In the genomic region with DNA sequence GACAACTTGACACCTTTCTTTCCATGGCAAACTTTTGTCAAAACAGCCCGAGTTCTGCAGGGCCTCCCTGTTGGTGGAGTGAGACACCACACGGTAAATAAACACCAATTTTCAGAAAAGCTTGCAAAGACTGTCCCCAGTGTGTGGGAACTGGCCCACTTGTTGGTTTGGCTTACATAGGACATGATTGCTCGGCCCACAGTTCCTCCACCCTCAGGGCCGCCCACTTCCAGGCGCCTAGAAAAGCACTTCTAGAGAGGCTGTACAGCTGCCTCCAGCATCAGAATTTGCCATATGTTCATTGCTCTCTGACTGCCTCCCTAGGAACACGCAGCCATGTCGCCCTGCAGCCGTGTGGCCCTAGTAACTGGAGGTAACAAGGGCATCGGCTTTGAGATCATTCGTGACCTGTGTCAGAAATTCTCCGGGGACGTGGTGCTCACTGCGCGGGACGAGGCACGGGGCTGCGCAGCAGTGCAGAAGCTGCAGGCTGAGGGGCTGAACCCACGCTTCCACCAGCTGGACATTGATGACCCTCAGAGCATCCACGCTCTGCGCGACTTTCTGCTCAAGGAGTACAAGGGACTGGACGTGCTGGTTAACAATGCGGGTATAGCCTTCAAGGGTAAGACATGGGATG, we compare ENCODE assay signal across 21 mouse cellular contexts. TPM values are rescaled to one million over a fixed set of nuclear protein-coding genes. Genes with fewer than 3 reads are reported as not detected.
DNase-seq lines count a peak whose midpoint lies in the region.
"Had no signal": no experiment of that assay in that cellular context is flagged by ENCODE, and none has a peak within 500 bp of the region (broad histone marks: within the 10 kb centered on the region; RNA-seq: fewer than 3 reads in every experiment).

A gene (plus strand): TSS at position 337 of the 640 bp plus-strand sequence.

- intact Hi-C loops in left cerebral cortex, postnatal 25 days (cut with DNase I): no loop called here

- DNase-seq in layer of hippocampus, adult 11-12 months (ENCODE audit: low spot score): peak; percentile 36
- DNase-seq in layer of hippocampus, adult 9-10 months (ENCODE audit: low spot score): no peak
- DNase-seq in left cerebral cortex, postnatal 25 days (ENCODE audit: low spot score in 2 of 2): peak; percentile 34 to 82
- no peak for DNase-seq in left cerebral cortex, adult 11 months (ENCODE audit: low spot score)
- DNase-seq in brain, adult 2 months (ENCODE audit: low read depth, low spot score): peak; percentile 69
- peak; percentile 23 to 37 for DNase-seq in layer of hippocampus, postnatal 36 days
- no peak for DNase-seq in yolk sac, embryonic 10.5 days (ENCODE audit: low spot score)
- DNase-seq: adrenal gland, adult 8-10 months; cerebellum, adult 8-10 months; cerebellum, postnatal 36 days; embryo, embryonic 11 days; gastrocnemius, postnatal 10 days; kidney, adult 18-20 months; liver, embryonic 13.5 days; lung, adult 2 months; lung, postnatal 14 days; thymus, adult 2 months had no signal

RNA-seq across cellular contexts. Expression of the gene that starts here (rescaled TPM):
- total RNA-seq in left cerebral cortex, postnatal 25 days (2021): 1 to 10 TPM; 3.4 to 4.0 TPM
- total RNA-seq in layer of hippocampus, postnatal 36 days (2021): 1 to 10 TPM; 2.8 to 4.1 TPM
- total RNA-seq: granulocyte monocyte progenitor cell, adult 5-6 weeks; megakaryocyte, adult 5-6 weeks; monocyte, adult 5-6 weeks; neutrophil, adult 5-6 weeks had no signal

Comparison
In these comparisons a context has a peak if more than half of its experiments do, and no peak if none do; other contexts are left out.
1. DNase-seq: peak in layer of hippocampus, adult 11-12 months (single experiment), left cerebral cortex, postnatal 25 days (2 of 2), brain, adult 2 months (single experiment) and layer of hippocampus, postnatal 36 days (2 of 2); none in layer of hippocampus, adult 9-10 months (single experiment), left cerebral cortex, adult 11 months (single experiment) and yolk sac, embryonic 10.5 days (single experiment).